Mouse (Mus musculus) 3134 (cell line): ENCODE measurements around the gene Ext2.

Source experiments
- DNase-seq: peaks from one replicate; pipeline ENCODE4 v3.0.0-alpha.2; 2011; ENCODE audit warnings: low spot score; ENCODE audit not compliant: insufficient read length; ENCODE audit errors: extremely low read depth

The Ext2 gene

DNA sequence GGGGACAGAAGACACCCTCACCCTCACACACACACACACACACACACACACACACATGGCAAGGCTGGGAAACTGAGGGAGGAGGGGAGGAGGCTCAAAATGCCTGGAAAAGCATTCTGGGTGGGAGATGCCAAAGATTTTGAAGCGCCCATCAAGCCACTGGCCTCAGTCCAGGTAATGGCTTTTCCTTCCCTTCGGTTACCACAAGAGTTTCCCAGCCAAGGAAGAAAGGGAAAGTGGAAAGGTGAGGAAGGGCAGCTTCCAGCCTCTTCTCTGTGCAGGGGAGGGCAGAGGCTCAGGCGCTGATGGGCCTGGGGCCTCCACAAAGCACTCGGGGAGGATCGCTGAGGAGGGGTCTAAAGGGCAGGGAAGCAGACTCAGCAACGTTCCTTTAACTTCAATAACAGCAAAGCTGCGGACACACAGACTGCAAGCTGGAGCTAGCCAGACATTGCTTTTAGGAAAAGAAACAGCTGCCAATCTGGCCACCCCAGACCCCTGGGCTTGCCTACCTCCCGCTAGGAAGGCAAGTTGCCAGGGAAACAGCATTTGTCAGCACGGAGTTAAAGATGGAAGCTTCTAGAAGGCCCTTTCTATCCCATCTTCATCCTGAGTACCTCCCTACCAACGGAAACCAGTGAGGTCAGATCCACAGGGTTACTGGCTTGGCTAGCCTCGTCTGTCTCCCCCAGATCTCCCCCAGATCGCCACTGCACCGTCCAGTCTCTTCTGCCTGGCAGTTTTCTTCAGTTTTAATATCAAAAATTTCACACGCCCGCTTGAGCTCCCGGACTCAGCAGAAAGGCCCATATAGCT is 43.1 kb downstream of the Ext2 start:
- DNase-seq, result no peak

DNA sequence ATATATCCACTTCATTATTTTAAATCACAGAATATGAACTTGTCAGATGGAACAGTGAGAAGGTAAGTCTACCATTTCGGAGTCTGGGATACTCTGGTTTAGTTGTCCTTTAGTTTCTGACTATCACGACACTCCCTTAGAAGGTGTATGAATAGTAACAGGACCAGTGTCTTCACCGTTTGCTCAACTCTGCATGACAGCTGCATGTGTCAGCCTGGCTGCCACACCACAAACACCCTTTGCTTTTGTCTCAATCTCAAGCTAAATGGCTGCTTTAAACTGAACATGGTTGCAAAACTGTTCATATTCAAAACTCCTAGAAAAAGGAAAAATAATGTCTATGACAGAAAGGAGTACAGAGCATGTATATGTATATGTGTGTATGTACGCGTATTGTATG is 43.8 kb downstream of the Ext2 start:
- DNase-seq, result no peak

DNA sequence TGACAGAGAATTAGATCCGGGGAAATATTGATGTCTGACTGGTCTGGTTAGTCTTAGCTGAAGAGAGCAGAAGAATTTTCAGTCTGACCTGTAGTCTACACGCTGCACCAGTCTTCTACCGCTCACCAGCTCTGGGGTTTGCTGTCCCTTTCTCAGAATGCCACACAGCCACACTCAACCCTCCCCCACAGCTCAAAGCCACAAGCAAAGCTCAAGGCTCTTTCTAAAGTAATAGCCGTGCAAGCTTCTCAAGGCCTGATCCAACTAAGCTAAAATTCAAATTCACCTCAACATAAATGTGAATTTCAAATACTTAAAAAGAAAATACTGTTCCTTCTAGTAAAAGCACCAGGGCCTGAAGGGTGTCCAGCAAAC is 45.3 kb downstream of the Ext2 start:
- DNase-seq, result peak; percentile 22

DNA sequence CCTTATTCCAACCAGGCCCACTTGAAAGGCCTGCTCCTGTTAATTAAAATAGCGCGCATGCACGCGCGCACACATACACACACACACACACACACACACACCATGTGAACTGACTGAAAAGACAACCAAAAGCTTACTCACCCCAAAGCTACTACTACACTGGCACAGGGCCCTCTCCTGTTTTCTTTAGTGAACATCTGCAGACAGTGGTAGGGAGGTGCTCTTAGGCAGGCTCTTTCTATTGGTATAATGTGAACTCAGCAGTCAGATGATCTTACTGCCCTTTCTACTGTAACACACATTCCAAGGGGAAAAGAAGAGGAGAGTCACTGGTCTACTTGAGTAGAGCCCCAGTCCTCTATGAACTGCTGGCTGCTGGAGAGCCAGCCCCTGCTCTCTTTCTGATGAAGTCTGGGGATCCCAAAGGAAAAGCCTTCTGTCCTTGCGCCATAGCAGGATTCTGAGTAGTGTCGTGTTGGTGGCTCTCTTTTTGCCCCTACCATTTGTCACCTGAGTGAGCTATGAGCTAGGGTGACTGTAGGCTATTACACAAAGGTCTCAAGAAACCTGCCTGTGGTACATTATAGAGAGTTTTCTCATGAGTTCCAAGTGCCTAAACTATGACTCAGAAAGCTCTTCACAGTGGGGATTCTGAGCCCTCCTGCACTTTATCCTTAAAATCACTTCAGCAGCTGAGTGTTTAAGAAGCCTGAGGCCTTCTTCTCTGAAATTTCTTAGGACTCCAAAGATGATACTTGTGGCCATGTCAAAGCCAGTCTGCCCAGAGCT is 45.9 kb downstream of the Ext2 start:
- DNase-seq, result peak; percentile 54

DNA sequence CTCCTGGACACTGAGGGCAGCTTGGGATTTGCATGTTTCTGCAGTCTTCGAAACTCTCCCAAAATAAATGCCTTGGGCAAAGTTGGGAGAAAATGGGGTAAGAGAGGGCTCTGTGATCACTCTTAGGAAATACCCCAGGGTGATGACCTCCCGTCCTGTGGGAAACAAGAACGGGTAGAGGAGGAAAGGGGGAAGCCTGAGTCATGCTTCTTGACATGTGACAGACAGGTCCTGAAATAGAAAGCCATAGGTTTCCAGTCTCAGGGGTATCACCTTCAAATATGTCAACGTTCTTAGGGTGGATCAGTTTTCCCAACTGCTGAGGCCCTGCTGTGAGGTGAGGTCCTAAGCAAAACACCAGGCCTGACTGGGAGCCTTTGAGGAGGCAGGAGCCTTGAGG is 46.9 kb downstream of the Ext2 start:
- no peak for DNase-seq

DNA sequence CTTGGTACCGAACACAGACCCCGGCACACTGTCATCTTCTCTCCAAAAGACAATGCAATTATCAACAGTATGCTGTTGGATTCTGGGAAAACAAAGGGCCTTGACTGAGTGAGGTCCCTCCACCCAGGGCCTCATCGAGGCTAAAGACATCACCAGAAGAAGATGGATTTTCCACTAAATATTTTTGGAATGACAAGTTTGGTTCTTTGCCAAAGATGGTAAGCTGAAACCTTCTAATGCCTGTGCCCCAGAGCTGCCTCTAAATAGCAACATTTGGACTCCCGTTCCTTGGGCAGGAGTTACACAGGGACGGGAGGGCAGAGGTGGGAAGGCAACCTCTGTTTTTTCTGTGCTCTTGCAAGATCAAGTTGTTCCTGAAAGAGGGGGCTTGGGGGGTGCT is 47.4 kb downstream of the Ext2 start:
- peak; percentile 60 for DNase-seq

DNA sequence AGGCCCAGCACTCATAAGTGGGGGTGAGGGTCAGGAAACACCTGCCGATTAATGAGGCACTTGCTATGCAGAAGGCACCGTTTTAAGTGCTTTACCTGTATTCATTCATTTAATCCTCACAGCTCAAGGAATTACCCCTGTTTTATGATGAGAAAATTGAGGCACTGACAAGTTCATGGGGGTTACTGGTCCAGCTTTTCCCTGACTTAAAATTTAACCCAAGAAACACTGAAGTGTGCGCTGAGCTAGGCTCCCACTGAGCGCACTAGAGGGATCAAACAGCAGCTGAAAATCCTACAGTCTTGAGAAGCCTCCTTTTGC is 49.6 kb downstream of the Ext2 start:
- DNase-seq, result no peak

DNA sequence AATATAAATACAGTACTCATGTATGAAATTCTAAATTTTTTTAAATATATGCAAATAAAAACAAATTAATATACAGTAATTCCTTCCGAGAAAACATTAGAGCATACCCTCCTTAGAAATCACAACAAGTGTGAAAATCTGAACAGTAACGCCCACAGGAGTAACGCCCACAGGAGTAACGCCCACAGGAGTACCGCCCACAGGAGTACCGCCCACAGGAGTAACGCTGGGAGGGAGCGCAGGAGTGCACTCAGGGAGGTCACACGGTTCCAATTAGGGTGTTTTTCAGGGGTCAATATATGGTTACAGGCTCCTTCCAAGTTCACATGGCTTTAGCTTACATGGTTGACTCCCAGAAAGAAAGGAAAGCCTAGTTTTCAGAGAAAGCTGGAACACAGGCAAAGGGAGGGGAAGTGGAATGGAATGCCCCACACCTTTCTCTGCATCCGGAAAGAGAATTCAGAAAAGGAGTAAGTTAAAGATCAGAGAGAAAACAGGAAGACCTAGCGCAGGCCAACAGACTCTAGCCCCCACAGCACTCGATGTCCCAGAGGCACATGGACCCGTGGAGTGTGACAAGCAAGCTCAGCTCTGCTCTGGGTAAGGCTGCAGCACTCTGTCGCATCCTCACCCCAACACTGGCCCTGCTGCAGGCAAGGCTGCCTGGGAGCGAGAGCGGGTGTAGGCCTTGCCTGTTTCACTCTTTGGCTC is 50.2 kb downstream of the Ext2 start:
- DNase-seq, result no peak

DNA sequence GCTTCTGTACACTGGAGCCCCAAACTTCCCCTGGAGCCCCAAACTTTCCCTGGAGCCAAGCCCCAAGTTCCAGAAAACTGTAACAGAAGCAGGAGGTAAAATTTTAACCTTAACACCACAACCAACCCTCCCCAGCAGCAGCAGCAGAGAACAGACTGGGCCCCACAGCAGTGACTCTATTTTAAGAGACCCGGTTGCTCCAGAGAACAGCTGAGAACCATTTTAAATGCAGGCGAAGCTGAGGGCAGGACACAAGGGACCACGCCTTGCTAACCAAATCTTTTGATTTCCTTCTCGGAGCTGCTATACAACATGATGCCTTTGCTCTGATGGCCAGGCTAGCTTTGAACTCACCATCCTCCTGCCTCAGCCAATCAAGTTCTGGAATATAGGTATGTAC is 51.5 kb downstream of the Ext2 start:
- DNase-seq, result no peak

DNA sequence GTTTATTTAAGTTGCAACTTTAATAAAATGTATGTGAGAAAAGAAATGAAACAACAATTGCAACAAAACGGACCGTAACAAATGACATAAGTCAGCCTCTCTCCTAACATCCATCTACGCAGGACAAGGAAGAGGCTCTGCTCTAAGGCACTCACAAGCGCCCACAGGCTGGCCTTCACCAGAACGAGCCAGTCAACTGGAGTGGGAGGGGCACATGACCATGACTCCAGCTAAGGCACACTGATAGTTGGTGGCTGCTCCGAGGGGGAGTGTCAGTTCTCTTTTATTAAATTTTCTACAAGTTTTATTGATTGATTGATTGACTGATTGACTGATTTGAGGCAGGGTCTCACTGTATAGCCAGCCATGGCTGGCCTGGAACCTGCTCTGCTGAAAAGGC is 52.5 kb downstream of the Ext2 start:
- DNase-seq, result no peak

DNA sequence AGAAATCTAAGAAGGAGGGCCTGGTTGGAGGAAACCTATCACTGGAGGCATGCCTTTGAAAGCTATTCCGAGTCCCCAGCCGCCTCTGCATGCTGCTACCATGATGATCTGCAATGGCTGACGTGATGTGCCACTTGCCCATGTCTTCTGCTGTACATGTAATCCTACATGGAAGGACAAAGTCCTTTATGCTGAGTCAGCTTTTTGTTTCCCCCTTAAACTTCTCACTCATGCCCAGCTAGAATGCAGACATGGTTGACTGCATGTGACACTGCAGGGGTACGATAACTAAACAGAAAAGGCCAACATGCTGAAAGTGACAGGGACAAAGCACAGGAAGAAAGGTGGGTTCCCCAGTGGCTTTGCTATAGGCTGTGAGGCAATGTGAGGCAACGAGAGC is 56.6 kb downstream of the Ext2 start:
- DNase-seq, result no peak

DNA sequence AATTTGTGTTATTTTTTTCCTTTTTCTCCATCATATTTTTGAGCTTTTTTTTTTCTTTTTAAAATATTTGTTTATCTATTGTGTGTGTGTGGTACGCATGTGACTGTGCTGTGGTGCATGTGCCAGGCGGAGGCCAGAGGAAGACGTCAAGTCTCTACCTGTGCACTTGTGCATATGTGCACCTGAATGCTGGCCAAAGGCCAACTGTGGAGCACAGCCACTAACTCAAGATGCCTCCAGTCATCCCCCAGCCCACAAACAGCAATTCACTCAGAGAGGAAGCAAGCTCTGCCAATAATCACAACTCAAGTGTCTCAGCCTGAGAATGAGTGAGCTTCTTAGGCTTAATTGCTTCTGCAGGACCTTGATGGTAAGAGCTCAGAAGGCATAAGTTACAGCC is 58.2 kb downstream of the Ext2 start:
- DNase-seq, result no peak

DNA sequence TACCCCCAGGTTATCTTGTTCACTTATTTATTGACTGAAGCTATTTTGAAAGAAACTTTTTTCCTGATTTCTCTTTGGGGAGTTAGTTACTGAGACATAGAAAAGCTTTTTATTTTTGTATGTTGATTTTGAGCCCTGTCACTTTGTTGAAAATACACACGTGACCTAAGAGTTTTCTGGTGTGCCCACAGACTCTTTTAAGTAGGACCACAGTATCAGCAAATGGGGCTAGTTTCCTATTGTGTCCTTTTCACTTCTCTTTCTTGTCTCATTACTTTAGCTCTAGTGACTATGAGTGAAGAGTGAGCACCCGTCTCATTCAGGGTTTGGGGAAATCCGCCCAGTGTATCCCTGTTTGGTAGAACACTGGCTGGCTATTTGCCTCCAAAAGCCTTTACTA is 62.0 kb downstream of the Ext2 start:
- DNase-seq, result no peak

DNA sequence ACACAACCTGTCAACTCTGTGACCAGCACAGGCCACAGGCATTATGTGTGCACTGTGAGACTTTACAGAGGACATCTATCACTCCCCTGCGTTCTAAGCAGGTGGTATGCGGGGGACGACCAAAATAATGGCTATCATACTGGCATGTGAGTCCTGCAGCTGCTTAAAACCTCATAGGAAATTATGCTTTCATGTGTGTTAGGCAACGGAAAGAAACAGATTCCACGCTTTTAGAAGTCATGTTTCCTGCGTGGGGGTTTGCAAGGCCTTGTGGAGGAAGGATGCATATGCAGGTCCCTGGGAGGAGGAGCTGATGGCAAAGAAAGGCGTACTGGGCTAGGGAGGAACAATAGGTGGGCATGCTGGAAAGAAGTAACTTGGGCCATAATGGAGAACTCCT is 63.2 kb downstream of the Ext2 start:
- no peak for DNase-seq

DNA sequence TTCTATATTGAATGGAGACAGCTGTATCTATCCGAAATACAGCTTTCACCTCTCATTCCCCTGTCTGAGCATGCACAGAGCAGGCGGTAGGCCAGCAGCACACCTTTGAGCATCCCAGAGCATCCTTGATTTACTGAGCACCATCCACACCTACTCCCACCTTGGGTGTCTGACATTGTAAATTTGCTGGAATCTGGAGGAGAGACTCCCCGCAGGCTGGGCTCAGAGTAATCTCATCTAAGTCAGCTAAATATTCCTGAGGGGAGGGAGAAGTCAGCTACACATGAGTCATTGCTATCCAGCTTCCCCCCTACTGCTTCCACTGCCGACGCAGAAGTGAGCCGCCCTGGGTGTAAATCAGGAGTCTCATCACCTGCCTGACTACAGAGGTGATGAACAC is 64.1 kb downstream of the Ext2 start:
- DNase-seq, result no peak

DNA sequence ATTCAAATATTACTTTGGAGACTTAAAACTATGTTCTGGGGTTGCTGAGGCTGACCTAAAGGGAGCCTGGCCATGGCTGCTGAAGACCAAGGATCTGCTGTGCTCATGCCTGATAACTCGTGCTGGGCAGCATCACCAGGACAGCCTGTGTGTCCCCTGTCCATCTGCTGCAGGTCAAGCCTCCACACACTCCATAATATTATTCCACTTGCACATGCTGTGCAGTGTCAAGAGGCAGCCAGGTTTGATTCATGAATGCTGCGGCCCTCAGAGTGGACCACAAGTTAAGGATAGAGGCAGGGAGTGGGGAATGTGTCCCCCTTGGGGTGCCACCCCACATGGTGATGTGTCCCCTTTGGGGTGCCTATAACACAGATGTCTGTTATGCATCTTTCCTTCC is 68.0 kb downstream of the Ext2 start:
- DNase-seq, result no peak

DNA sequence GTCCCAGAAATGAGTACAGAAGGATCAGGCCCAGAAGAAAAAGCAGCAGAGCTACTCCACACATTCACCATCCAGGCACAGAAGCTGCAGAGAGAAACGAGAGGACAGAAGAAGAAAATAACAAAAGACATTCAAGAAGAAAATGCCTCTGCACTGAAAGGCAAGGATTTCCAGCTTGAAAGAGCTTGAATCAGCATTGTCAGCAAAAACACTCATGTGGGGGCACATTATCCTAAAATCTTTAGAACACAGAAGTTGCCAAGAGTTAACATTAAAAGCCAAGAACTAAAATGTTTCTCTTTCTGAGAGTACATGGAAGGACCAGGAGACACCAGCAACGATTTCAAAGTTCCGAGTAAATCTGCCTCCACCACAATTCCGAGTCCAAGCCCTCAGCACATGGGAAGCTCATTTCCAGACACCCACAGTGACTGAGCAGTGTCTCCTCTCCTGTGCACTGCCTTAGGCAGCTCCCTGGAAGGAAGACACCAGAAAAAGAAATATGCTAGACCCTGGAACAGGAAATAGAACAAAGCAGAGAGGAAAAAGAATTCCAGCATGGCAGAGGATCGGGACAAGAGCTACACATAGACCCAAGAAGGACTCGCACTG is 69.1 kb downstream of the Ext2 start:
- DNase-seq, result no peak

DNA sequence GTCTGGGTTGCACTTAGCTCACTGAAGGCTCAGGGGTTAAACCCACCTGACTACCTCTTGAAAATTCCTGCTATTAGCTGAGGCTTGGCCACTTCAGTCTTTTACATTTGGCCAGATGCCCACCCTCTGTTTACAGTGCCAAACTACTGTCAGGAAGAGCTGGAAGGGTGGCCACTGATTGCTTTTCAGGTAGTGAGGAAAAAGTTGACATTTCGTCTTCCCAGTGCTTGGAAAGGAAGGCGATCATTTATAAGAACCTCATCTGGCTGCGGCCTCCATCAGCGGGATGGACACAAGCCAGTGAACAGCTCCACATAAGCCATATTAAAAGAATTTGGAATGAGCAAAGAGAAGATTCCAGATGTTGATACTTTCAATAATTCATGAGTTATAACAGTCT is 72.7 kb downstream of the Ext2 start:
- no peak for DNase-seq

DNA sequence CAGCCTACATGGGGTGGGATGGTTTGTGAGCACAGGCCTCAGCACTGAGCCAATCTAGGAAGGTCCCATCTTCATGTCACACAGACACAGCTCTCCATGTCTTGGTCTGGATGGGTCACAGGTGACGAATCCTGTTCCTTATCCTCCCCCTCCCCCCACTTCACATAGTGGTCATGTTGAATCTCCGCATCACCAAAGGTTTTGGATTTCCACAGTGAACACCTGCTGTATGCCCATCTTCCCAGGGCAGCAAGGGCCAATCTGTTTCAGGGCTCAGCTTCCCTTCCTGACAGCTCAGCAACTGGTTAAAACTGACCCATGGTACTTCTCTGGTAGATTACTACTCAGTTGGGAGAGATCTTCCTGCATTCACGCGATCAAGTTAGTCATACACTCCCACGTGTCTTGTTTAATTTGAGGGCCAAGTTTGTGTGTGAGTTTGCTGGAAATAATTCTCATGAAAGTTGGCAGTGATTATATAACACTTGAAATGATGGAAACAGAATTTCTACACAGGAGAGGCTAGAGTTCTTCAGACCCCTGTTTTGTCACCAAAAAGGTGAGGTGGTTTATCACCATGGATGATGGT is 74.7 kb downstream of the Ext2 start:
- DNase-seq, result no peak

DNA sequence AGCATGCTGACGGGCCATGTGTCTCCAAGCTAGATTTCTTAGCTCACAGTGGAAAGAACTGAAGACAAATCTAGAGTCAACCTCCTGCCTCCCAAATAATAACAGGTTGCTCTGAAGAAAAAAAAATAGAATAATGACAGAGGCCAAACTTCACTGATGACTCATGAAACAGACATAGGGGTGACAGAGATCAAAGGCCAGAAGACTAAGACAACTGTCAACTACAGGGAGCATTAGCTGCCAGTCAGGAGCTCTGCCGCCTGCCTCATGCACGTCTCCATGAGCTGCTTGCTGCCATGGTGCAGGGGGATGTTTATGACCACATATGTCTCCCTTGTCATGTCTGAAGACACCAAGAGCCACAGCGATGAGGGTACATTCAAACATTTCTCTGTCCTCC is 75.7 kb downstream of the Ext2 start:
- DNase-seq, result no peak

DNA sequence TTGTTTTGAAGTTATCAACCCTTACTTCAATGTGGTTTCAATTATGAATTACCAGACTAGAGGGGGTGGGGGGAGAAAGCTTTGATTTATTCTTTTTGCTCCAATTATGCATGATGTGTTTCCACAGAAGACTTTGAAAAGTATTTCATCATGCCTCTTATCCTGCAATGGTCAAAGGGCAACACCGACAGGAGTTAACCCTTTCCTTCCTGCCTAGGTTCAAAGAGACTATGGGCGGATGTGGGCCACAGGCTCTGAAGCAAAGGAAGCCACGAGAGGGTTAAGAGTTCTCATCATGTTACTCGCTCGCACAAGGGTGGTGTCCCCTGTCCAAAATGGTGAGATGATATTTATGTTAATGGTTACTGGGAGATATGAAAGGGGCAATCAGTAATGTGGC is 76.2 kb downstream of the Ext2 start:
- no peak for DNase-seq
